Mouse (Mus musculus): ENCODE measurements around the gene 4931409K22Rik.

DNA sequence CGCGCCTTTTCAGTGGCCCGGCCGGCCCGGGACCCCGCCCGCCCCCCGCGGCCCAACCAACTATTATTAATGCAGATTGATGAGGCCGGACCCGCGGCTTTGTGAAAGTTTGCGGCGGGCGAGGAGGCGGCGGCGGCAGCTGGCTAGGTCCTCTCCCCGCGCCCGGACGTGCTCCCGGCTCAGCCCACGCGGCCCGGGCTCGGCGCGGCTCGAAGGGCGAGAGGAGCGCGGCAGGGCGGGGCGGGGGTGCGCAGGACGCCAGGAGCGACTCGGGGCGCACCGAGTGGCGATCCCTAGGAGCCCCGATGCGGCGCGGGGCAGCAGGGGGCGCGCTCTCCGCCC, 29.7 kb downstream of the 4931409K22Rik start, which contains the start of gene Gbx1:
- TF ChIP-seq CTCF (IDR thresholded peaks at IDR 0.05) (no peak; the same call in 1 of the 2 replicates), EP300 (IDR thresholded peaks at IDR 0.05) (no peak)

Measured in lung, postnatal 0 days (tissue).